Mouse (Mus musculus) T-helper 2 cell (primary cell): Measurements from ENCODE around the gene Cdh19.

ENCODE experiments used
- in situ Hi-C: fragments of 300-600 bp; cut with MboI, MseI; formaldehyde crosslinking; loops from one replicate; pipeline ENCODE4 v1.15.1; 2025; ENCODE audit warnings: high pct_unique_total_duplicates

Gene Cdh19

DNA sequence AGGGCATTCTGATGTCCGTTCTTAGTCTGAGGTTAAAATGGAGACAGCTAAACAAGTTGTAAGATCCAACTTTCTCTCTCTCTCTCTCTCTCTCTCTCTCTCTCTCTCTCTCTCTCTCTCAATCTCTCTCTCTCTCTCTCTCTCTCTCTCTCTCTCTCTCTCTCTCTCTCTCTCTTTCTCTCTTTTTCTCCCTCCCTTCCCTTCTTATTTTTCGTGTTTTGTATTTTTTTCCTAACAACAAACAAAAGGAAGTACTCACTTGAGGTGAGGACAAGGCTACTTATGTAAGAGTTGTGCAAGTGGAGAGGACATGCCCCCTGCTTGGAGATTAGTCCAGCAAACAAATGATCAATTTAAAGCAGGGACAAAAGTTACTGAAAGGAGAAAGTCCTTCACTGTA lies at the start of gene Cdh19:
Gene Cdh19, minus strand, starts transcription at position 101 of the 400 bp plus-strand sequence.
- in situ Hi-C loops = no loop called here

DNA sequence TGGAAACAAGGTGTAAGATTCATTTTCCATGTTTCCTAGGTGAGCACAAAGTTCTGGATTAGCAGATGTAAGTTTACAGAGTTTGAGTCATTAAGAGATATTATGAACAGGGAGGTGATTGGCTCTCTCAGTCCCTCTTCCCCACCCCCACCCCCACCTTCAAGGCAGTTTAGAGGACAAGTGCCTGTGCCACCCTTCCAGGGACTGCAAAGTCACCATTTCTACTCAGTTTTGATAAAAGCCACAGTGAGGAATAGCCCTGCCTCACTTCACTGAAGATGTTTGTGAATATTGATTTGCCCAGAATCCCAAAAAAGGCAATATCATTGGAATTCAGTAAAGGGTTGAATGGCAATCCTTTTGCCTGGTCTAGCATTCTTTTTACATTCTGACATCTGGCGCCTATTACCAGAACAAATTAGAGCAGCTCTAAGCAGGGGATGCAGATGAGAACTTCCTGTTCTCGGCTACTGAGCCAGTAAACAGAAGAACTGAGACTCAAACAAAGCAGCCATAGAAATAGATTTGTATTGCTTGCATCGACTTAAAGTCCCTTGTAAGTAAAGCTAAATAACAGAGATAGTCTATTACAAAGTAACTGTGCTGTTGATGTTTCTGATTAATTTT lies 43.2 kb upstream of the Cdh19 start:
- in situ Hi-C loops = no loop called here

DNA sequence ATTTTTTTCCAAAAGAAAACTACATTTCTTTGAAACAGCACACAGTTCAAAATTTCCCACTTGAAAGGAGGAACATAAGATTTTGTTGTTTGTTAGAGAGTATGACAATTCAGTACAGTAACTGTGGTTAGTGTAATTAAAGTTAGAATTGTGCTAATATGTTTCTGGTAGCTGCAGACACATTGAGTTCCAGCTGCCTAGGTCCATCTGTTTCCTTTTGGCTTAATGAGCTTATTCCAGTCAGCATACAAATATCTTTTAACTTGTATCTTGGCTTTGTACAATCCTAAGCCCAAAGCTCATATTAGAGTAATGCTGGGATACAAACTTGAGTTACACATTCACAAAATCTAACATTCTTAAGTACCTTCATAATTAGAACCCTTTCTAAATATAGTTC lies 40.3 kb upstream of the Cdh19 start:
- in situ Hi-C loops = no loop called here

DNA sequence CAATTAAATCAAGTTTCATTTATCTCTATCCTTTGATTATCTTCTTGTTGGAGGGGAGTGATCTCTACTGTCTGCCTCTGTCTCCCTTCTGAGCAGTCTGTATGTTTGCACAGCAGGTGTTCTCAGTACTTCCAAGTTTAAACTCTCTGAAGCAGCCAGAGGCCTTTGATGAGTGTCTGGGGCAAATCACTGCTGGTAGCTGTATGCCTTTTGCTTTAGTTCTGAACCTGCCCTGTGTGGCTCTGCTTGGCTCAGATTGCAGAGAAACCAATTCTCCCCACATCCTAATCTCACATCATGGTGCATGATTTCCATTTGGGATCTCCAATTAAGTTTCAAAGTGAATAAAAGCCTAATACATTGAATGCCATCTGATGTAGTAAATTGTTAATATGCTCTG lies 12.4 kb upstream of the Cdh19 start:
- in situ Hi-C loops = no loop called here

GRCm38 (mm10) chr1:110969201-110969600 lies 8.2 kb downstream of the Cdh19 start:
- in situ Hi-C loops = no loop called here

DNA sequence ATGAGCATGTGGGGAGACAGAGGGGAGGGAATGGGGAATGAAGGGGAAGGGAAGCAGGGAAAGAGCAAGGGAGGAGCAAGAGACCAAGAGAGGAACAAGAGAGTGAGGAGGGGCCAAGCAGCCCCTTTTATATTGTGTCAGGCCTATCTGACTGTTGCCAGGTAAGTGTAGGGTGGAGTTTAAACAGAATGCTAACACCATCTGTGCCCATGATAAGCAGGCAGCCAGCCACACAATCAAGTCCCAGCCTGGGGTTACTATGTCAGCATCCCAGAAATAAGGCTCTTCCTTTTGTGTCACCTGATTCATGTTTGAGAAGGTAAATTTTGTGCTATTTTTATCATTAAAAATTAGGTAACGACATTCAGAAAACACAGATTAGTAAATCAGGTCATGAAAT lies 67.6 kb downstream of the Cdh19 start:
- in situ Hi-C loops = no loop called here

GRCm38 (mm10) chr1:110909218-110909617 lies 68.2 kb downstream of the Cdh19 start:
- in situ Hi-C loops = no loop called here

- in situ Hi-C loops = no loop called here
Measured at GRCm38 (mm10) chr1:110904266-110904665, 73.1 kb downstream of the Cdh19 start.
